Mouse (Mus musculus) E14TG2a.4 (cell line): ENCODE data around the gene Phyhd1.

ENCODE experiments used
- CTCF ChIP-seq: conservative IDR thresholded peaks from 2 replicates; pipeline ENCODE4 v1.5.1; 2014; ENCODE audit warnings: low read length
- POU5F1 ChIP-seq: IDR thresholded peaks from 2 replicates; pipeline ENCODE4 v1.6.1; 2014; ENCODE audit warnings: low read length, borderline replicate concordance

DNA sequence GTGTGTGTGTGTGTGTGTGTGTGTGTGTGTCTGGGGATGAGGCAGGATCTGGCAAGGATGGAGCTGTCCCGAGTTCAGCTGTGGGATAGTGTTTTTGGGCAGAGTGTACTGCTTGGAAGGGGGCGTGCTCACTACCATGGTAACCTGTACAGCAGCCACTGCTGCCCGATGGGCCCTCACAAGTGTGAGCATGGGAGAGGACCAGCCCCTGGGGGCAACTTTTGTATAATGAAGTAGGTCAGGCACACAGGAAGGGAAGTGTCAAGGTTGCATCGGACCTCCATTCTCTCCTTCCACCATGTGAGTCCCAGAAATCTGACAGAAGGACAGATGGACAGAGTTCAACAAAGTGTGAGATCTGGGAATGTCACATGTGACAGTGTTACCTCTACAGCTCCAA lies 18.3 kb upstream of the Phyhd1 start:
- TF ChIP-seq CTCF (no peak), POU5F1 (no peak)
